Mouse (Mus musculus): Measurements from ENCODE around the gene Camta1.

GRCm38 (mm10) chr4:150894718-150895501 is 966.8 kb downstream of the Camta1 start:
- no peak for TF ChIP-seq POLR2A (IDR thresholded peaks at IDR 0.05; ENCODE audit: low read depth, low read length)
- TF ChIP-seq CTCF (conservative IDR thresholded peaks at IDR 0.05; ENCODE audit: insufficient read depth, insufficient read length, low read depth, low read length), result no peak
